Mouse (Mus musculus): Measurements from ENCODE around the gene Olfr849.

Gene Olfr849

GRCm38 (mm10) chr9:19439966-19440365 lies at the start of gene Olfr849:
Gene Olfr849, plus strand, starts transcription at chr9:19440266.
- no peak for DNase-seq (ENCODE audit: extremely low spot score)

DNA sequence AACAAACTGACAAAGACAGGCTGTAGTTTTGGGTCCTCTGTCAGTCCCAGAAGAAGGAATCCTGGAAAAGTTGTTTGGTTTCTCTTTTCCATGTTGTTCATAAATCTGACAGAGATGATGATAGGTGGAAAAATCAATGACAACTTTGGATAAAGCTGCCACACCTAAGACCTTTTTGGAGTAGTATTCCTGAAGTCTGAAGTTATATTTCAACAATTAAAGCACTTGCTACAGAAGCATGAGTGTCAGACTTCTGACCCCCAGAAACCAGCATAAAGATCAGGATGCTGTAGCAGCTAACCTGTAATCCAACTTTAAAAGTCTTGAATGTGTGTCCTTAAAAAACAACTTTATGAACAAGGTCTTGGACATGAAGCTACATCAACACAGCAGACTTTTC lies 38.1 kb downstream of the Olfr849 start, which contains the start of gene Olfr850:
Gene Olfr850 (minus strand): TSS at position 101 of the 400 bp plus-strand sequence.
- DNase-seq (ENCODE audit: extremely low spot score) = no peak

DNA sequence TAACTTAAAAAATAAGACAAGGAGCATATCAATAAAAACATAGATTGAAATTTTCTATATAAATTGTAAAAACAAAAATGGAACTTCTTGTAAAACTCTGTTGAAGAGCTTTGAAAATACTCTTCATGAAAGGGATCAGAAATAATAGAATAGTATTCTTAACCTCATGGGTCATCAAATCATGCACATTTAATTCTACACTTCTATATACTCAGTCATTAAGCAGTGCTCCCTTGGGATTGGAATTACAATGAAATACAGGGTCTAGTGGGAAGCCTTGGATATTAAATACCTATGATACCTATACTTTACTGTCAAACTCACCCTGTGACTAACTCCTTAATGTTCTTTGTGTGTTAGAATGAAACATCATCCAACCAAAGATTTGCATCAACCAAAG lies 52.9 kb downstream of the Olfr849 start, which contains the start of gene Olfr851:
Gene Olfr851 (plus strand): TSS at position 301 of the 400 bp plus-strand sequence.
- DNase-seq (ENCODE audit: extremely low spot score) = no peak
